Mouse (Mus musculus): Measurements from ENCODE around the gene Focad. TPM values are rescaled to one million over a fixed set of nuclear protein-coding genes. Genes with fewer than 3 reads are reported as not detected.

Focad gene
- total RNA-seq, 2 experiments from 2014 or later, result 9.1 to 14.0 TPM

DNA sequence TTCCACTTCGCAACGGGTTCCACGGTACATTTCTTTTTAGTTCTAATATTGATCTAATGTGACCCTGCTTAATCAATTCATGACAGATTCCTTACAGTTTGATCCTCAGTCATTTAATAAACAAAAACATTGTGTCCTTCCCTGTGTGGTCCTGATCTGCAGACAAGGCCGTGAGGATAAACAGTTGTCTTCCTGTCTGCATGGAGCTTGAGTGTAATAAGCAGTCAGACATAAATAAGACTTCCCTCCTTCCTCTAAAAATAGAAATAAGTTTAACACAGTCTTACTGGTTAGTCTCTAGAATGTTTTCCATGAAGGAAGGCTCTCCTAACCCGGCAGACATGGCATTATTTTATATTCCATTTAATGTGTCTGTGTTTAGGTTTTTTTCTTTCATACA lies 102.8 kb downstream of the Focad start:
- Histone ChIP-seq H3K4me3 (no peak overlapping the region), H3K27ac (no peak overlapping the region)
- no peak for TF ChIP-seq CTCF (IDR thresholded peaks at IDR 0.05)
- no peak for DNase-seq
- intact Hi-C loops (cut with DNase I), result no loop called here

DNA sequence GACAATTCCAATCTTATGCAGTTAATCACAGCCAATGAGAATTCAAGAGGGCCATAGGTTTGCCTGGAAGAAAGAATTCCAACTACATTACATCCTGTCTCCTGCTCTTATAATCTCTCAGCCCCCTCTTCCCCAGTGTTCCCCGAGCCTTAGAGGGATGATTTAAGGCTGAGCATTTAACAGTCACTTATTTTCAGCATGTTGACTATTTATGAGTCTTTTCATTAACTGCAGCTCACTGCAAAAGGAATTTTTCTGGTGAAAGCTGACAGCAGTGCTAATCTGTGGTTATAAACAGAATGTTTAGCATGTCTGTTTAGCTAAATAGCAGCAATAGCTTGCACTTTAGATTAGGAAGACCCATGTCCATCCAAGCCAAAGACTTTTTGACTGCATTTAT lies 104.8 kb downstream of the Focad start:
- Histone ChIP-seq H3K4me3 (no peak overlapping the region), H3K27ac (no peak overlapping the region)
- TF ChIP-seq CTCF (IDR thresholded peaks at IDR 0.05), result no peak
- intact Hi-C loops (cut with DNase I), result no loop called here
- DNase-seq, result no peak

DNA sequence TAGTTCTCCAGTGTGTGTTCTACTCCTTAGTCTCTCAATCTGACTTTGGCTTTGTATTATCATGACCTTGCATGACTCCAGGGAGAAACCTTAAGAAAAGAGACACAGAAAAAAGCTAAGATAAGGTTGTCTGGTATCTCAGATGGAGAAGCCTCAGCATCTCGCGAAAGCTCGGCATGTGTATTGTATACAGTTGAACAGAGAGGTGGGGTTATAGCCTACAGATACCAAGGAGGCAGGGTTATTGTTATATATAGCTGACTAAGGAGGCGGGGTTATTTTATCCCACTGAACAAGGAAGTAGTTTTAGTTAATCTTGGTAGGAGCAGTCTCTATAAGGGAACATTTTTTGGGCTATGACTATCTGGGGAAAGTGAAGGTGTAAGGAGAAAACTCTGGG lies 106.6 kb downstream of the Focad start:
- no peak overlapping the region for H3K4me3 ChIP-seq
- no peak overlapping the region for H3K27ac ChIP-seq
- no peak for TF ChIP-seq CTCF (IDR thresholded peaks at IDR 0.05)

DNA sequence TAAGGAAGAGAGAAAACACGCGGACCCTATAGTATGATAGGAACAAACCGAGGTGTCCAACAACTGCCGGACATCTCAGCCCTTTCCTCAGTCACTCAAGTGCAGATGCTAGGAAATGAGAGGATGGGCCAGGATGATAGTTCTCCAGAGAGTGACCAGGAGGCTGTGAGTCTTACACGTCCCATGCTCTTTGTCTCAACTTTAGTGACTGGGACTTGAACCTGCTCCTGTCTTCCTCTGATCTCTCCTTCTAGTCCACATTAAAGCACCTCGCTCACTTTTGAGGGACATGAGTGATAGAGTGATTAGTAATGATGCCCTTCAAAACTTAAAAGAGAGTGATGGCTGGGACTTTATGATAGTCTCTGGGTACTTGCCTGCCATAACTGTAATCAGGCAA lies 114.2 kb downstream of the Focad start:
- intact Hi-C loops (cut with DNase I), result no loop called here
- TF ChIP-seq CTCF (IDR thresholded peaks at IDR 0.05), result no peak
- DNase-seq, result no peak
- no peak overlapping the region for H3K4me3 ChIP-seq
- no peak overlapping the region for H3K27ac ChIP-seq

More for the DNA sequence above, 106.6 kb downstream of the Focad start:
- no peak for DNase-seq
- intact Hi-C loops (cut with DNase I), result no loop called here

DNA sequence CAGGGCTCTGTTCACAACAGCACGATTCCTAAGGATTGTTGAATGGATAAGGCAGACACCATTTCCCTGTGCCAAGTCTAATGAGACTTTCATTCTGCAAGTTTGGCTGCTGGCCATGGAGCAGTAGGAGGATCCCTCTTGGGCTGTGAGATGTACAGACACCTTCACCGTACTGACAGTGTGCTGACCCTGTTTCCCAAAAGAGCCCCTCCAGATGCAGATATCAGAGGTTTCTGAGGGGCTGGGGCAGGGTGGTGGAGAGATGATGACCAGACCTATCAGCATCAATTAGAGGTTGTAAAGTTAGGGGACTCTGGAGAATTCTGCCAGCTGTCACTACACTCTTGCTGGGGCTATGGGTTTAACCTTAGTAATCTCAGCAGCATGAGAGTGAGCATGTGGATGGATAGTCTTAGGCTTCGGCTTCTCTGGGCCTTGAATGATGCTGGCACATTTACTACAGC lies 115.0 kb downstream of the Focad start:
- TF ChIP-seq CTCF (IDR thresholded peaks at IDR 0.05), result no peak
- intact Hi-C loops (cut with DNase I), result no loop called here
- H3K27ac ChIP-seq, result no peak overlapping the region
- DNase-seq, result no peak
- H3K4me3 ChIP-seq, result no peak overlapping the region

DNA sequence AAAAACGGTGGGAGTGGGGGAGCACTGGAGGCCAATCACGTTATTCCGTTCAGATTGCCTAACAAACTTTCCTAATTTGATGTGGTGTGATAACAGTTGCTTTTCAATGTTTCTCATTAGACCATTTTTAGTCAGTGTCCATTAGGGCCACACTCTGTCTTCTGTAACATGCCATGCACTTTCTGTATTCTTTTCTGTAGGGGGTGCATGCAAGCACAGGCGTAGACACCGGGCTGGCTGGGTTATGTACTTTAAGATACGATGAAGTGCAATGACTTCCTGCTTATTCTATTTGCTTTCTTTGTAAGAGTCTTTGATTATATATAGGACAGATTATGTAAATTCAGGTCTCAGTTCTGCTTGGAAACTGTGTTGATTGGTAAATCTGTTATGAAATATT lies 116.2 kb downstream of the Focad start:
- TF ChIP-seq CTCF (IDR thresholded peaks at IDR 0.05), result no peak
- intact Hi-C loops (cut with DNase I), result no loop called here
- no peak overlapping the region for H3K4me3 ChIP-seq
- no peak overlapping the region for H3K27ac ChIP-seq
- no peak for DNase-seq

DNA sequence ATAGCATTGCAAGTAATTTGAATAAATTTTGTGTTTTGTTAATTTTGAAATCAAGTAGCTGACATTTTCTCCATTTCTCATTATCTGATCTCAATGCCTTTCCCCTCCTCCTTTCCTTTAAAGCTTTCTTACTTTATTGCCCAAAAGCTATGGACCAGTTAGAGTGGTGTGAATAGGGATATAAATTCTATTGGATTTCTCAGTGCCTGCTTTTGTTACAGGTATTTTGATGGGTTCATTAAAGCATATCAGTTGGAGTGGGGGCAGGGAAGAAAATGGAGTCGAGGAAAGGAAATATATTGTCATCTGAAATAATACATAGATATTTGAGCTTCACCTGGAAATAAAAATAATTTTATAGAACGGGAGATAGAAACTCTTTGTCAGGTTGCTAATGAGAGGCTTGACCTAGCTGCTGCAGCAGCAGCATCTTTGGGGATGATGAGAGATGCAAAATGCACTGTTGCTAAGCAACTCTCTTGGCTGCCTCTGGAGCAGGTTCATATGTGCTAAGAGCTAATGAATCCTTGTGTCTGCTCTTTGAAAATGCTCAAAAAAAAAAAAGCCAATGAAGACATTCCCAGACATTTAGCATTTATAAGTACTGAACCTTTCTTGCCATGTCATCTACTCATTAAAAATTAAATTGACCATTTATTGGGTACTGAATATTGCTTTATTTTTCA lies 116.9 kb downstream of the Focad start:
- no peak for TF ChIP-seq CTCF (IDR thresholded peaks at IDR 0.05)
- Histone ChIP-seq H3K4me3 (no peak overlapping the region), H3K27ac (no peak overlapping the region)
- intact Hi-C loops (cut with DNase I), result no loop called here
- no peak for DNase-seq

DNA sequence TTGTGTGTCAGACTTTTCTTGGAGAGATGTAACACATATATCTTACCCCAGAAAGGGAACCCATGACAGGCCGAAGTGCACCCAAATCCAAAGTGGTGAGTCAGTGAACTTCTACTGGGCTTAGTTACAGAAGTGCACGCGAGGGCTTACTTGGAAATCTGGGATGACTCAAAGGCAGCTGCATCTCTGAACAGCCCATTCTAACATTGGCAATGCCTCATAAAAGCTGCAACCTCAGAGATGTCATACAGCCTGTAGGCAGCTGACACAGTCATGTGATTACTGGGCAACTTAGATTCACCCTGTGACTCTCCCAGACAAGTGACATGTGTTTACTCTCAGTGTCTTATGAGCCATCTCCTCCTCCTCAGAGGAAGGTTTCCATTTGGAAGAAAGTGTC lies 119.5 kb downstream of the Focad start:
- no peak for TF ChIP-seq CTCF (IDR thresholded peaks at IDR 0.05)
- intact Hi-C loops (cut with DNase I), result no loop called here
- Histone ChIP-seq H3K27ac (no peak overlapping the region), H3K4me3 (no peak overlapping the region)
- DNase-seq, result no peak

DNA sequence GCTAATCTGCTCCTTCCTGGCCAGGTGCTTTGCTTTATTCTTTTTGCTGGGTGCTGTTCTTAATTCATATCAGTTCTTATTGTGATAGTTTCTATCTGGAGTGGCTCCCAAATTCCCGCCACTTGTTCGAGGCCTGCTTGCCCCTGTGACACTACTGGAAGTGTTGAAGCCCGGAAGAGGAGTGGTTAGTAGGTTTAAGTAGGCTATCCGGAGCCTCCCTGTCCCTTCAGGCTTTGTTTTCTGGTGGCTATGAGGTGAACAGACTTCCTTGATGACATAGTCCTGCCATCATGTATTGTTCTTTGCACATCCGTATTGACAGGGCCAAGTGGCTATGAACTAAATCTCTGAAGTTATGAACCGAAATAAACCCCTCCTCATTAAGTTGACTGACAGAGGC lies 123.9 kb downstream of the Focad start:
- Histone ChIP-seq H3K4me3 (no peak overlapping the region), H3K27ac (no peak overlapping the region)
- TF ChIP-seq CTCF (IDR thresholded peaks at IDR 0.05), result no peak
- no peak for DNase-seq
- intact Hi-C loops (cut with DNase I), result no loop called here

DNA sequence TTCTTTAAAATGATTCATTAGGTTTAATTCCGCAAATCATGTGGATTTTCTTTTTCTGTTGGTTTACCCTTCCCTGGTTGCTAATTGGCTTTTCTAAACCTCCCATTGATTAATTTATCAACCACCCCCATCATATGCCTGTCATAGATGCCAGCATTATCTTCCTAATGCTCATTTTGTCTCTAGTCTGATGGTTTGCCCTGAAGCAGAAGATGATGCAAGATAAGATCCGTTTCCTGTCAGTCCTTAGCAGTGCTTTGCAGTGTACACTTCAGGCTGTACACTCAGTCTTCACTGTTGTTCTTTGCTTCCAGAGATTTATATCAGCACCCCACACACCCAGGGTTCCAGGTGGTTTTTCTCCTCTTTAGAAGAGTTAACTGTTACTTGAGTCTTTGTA lies 124.4 kb downstream of the Focad start:
- intact Hi-C loops (cut with DNase I), result no loop called here
- no peak overlapping the region for H3K27ac ChIP-seq
- no peak for DNase-seq
- no peak overlapping the region for H3K4me3 ChIP-seq
- no peak for TF ChIP-seq CTCF (IDR thresholded peaks at IDR 0.05)

DNA sequence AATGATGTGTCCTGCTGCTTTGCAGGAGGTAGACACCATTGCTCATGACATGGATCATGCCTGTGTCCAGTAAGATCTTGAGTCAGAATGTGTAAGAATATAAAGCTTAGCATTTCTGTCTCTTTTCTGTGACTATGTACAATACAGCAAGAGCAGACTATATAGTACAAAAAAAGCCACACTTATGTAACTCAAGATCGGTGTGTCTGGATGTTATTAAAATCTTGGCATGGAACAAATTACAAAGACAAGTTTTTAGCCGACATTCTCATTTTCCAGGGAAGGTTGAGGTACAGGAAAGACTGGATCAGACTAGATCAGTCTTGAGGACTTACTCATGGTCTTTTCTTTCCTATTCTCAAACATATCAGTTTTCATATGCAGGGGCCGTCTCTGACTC lies 136.9 kb downstream of the Focad start:
- no peak for TF ChIP-seq CTCF (IDR thresholded peaks at IDR 0.05)
- Histone ChIP-seq H3K27ac (no peak overlapping the region), H3K4me3 (no peak overlapping the region)
- intact Hi-C loops (cut with DNase I), result no loop called here
- no peak for DNase-seq

DNA sequence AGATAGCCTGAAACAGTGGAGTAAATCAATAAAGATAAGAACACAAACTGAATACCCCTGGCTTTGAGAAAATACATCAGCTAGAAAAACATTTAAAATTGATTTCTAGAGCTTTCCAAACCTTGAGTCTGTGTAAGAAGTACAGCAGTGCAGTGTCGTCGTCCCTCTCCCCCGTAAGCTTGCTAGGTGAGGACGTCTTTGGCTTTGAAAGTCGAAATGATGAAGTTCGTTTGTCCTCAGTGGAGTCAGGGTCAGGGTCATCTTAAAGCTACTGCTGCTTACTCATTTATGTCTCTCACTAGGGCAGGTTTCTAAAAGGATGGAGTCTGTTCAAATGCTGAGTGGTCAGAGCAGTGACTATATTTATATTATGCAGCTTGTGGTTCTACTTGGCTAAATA lies 141.5 kb downstream of the Focad start:
- DNase-seq, result no peak
- intact Hi-C loops (cut with DNase I), result no loop called here
- H3K4me3 ChIP-seq, result no peak overlapping the region
- TF ChIP-seq CTCF (IDR thresholded peaks at IDR 0.05), result no peak
- H3K27ac ChIP-seq, result no peak overlapping the region

DNA sequence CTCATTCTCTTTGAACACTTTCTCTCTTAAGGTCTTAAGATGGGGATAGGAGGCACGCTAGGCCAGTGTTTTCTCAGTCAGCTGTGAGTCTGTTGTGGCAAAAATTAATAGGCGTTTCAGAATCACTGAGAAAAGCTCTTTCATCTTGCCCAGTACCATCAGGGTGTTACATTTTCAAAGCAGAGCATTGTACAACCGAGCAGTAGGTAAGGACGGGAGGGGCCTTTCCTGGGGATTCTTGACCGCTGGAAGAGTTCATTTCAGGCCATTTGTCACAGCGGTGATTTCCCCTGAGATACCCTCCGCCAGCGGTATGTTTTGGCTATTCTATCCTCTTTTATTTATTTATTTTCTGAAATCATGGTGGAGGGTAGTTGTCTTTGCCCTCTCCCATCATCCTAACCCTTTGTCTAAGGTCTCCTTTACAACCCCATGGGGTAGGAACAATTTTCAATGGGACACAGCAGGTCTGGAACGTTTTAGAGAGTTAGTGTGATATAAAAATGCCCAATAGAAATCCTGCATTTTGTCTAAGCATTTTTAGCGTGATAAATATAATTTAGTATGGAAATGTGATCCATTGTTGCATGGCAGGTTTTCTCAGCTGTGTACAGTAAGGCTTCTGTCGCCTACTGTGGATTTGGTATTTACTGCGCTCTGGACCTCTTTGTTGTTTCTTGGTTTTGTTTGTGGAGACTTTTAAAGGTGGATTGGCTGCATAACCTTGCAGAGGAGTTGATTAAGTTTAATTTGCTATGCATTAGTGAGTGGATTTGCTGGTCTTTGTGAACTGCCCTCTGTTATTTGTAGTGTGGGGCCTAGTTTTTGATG lies 142.7 kb downstream of the Focad start:
- intact Hi-C loops (cut with DNase I), result no loop called here
- no peak for TF ChIP-seq CTCF (IDR thresholded peaks at IDR 0.05)
- no peak overlapping the region for H3K4me3 ChIP-seq
- no peak overlapping the region for H3K27ac ChIP-seq
- no peak for DNase-seq

DNA sequence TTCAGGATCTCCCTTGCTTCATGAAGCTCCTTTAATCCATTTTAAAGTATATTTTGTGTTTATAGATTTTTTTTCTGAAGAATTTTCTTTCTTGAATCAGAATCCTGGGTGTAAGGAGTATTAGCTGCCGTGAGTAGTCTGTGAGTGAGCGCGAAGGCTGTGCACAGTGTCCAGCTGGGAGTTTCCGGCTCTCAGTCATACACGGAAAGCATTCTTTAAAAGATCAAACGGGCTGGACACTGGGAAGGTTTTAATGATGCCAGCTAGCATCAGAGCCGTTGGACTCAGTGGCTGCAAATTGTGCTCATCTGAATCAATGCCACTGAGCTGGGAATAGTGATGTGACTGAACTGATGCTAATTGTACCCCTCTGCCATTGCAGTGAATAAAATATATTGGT lies 143.9 kb downstream of the Focad start:
- intact Hi-C loops (cut with DNase I), result no loop called here

More for the DNA sequence above, 143.9 kb downstream of the Focad start:
- Histone ChIP-seq H3K4me3 (no peak overlapping the region), H3K27ac (no peak overlapping the region)
- no peak for DNase-seq
- no peak for TF ChIP-seq CTCF (IDR thresholded peaks at IDR 0.05)

Data from gastrocnemius, adult 2 months (tissue).